Mouse (Mus musculus) MEL (cell line): Measurements from ENCODE around the gene Araf. TPM values are rescaled to one million over a fixed set of nuclear protein-coding genes. Genes with fewer than 3 reads are reported as not detected.
A peak's percentile ranks its signal among the peaks of the same experiment; 100 is the strongest.

Experiments
- DNase-seq: peaks from one replicate; pipeline ENCODE4 v3.0.0; 2011; ENCODE audit warnings: low read depth, low spot score
- H3K27ac ChIP-seq: 2 replicates; pipeline ENCODE4 v1.5.1; 2012; ENCODE audit warnings: low read depth, mild to moderate bottlenecking, control low read depth, low read length, moderate library complexity; ENCODE audit not compliant: control insufficient read depth
- H3K27me3 ChIP-seq, 2 experiments: fragments of 150-350 bp in 1 of 2; sonication (generic) in 1 of 2; 2 replicates each; pipeline ENCODE4 v1.6.1; 2012; ENCODE audit warnings: low read length in 2 of 2, mild to moderate bottlenecking in 2 of 2, improper control_type of control experiment in 1 of 2, moderate library complexity in 1 of 2; ENCODE audit not compliant: insufficient read depth in 2 of 2, control insufficient read depth in 1 of 2
- H3K36me3 ChIP-seq, 2 experiments: 2 replicates each; pipeline ENCODE4 v1.6.1; 2012 to 2014; ENCODE audit warnings: low read length in 2 of 2, improper control_type of control experiment in 1 of 2, inconsistent platforms in 1 of 2, mild to moderate bottlenecking in 1 of 2; ENCODE audit not compliant: insufficient read depth in 2 of 2, control insufficient read depth in 1 of 2
- H3K4me1 ChIP-seq, 2 experiments: fragments of 150-350 bp in 1 of 2; sonication (generic) in 1 of 2; 2 replicates each; pipeline ENCODE4 v1.6.1; 2012; ENCODE audit warnings: low read length in 2 of 2, improper control_type of control experiment in 1 of 2, mild to moderate bottlenecking in 1 of 2; ENCODE audit not compliant: insufficient read depth in 2 of 2, control insufficient read depth in 1 of 2
- H3K4me3 ChIP-seq, 2 experiments: fragments of 150-350 bp in 1 of 2; sonication (generic) in 1 of 2; 2 replicates each; pipeline ENCODE4 v1.5.1; 2012; ENCODE audit warnings: low read depth in 2 of 2, low read length in 2 of 2, mild to moderate bottlenecking in 2 of 2, moderate library complexity in 2 of 2, control low read depth in 1 of 2, improper control_type of control experiment in 1 of 2; ENCODE audit not compliant: control insufficient read depth in 1 of 2, insufficient read depth in 1 of 2
- H3K79me2 ChIP-seq: 2 replicates; pipeline ENCODE4 v1.6.1; 2012; ENCODE audit warnings: mild to moderate bottlenecking, low read length, moderate library complexity; ENCODE audit not compliant: control insufficient read depth, poor library complexity, insufficient read depth
- H3K9ac ChIP-seq: 2 replicates; pipeline ENCODE4 v1.6.1; 2012; ENCODE audit warnings: low read depth, mild to moderate bottlenecking, control low read depth, low read length, moderate library complexity; ENCODE audit not compliant: control insufficient read depth, poor library complexity, severe bottlenecking
- H3K9me3 ChIP-seq: fragments of 150-350 bp; sonication (generic); replicated peaks from 2 replicates; pipeline ENCODE4 v1.6.1; 2012; ENCODE audit warnings: mild to moderate bottlenecking, low read length, improper control_type of control experiment, moderate library complexity; ENCODE audit not compliant: insufficient read depth
- EP300 ChIP-seq, 2 experiments: IDR thresholded peaks; 2 replicates each; pipeline ENCODE4 v1.6.1; 2011; ENCODE audit warnings: improper control_type of control experiment in 2 of 2, low read length in 2 of 2, low read depth in 1 of 2, mild to moderate bottlenecking in 1 of 2
- MAZ ChIP-seq: IDR thresholded peaks from 2 replicates; pipeline ENCODE4 v1.6.1; 2012; ENCODE audit warnings: low read depth, mild to moderate bottlenecking, inconsistent platforms, low read length, improper control_type of control experiment
- MEF2A ChIP-seq: IDR thresholded peaks from 2 replicates; pipeline ENCODE4 v1.6.1; 2014; ENCODE audit warnings: low read depth, mild to moderate bottlenecking, inconsistent platforms, low read length, improper control_type of control experiment; ENCODE audit not compliant: poor library complexity, insufficient replicate concordance, severe bottlenecking; ENCODE audit errors: extremely low read depth
- MXI1 ChIP-seq: IDR thresholded peaks from 2 replicates; pipeline ENCODE4 v1.6.1; 2011; ENCODE audit warnings: mild to moderate bottlenecking, low read depth, low read length, improper control_type of control experiment
- NELFE ChIP-seq: IDR thresholded peaks from 2 replicates; pipeline ENCODE4 v1.6.1; 2011; ENCODE audit warnings: low read depth, low read length, improper control_type of control experiment
- POLR2A ChIP-seq, 2 experiments: IDR thresholded peaks; 2 replicates each; pipeline ENCODE4 v1.6.1; 2011 to 2012; ENCODE audit warnings: low read length in 2 of 2, mild to moderate bottlenecking in 2 of 2, control low read depth in 1 of 2, improper control_type of control experiment in 1 of 2, low read depth in 1 of 2, moderate library complexity in 1 of 2; ENCODE audit not compliant: control insufficient read depth in 1 of 2, insufficient read depth in 1 of 2, poor library complexity in 1 of 2
- TAL1 ChIP-seq: IDR thresholded peaks from 2 replicates; pipeline ENCODE4 v1.6.1; 2012; ENCODE audit warnings: mild to moderate bottlenecking, inconsistent platforms, low read length, moderate library complexity, mixed read lengths
- TBP ChIP-seq: IDR thresholded peaks from 2 replicates; pipeline ENCODE4 v1.8.0; 2011; ENCODE audit warnings: low read depth, low read length, improper control_type of control experiment
- TCF12 ChIP-seq: IDR thresholded peaks from 2 replicates; pipeline ENCODE4 v1.6.1; 2014; ENCODE audit warnings: low read depth, mild to moderate bottlenecking, inconsistent platforms, low read length, improper control_type of control experiment, moderate library complexity
- polyA plus RNA-seq, 2 experiments: library from polyadenylated mRNA; stranded (reverse) in 1 of 2; unstranded in 1 of 2; fragments of >175 nt in 1 of 2; fragments of >200 nt in 1 of 2; gene quantifications; 2 replicates each; pipeline versions ENCODE4 v1.2.1 to v1.2.4; 2012; ENCODE audit warnings: low replicate concordance in 2 of 2, low read depth in 1 of 2; ENCODE audit not compliant: insufficient read length in 2 of 2, insufficient read depth in 1 of 2, missing spikeins in 1 of 2
- total RNA-seq: library from RNA; depleted of rRNA; stranded (reverse); fragments of 300-350 nt; gene quantifications from 2 replicates; pipeline ENCODE4 v1.2.3, GENCODE M21; 2012

Gene Araf
- total and polyA plus RNA-seq, 3 experiments, result 115 to 236 (median 174) TPM

DNA sequence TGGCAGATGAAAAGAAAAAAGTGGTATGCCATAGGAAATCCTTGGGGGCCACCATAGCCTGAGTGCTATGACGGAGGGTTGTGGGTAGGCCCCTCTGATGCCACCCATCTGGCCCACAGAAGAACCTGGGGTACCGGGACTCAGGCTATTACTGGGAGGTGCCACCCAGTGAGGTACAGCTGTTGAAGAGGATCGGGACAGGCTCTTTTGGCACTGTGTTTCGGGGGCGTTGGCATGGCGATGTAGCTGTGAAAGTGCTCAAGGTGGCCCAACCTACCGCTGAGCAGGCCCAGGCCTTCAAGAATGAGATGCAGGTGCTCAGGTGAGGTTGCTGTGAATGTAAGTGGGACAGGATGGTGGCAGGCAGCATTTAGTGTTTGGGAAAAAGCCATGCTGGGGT is 56.2 kb downstream of the Araf start:
- TF ChIP-seq NELFE, result no peak
- Histone ChIP-seq H3K36me3 (peaks cover 16 to 19% of the 10 kb centered on the region in 2 experiments), H3K27ac (no peak overlapping the region), H3K9me3 (no peaks in the 10 kb centered on the region), H3K4me3 (no peak overlapping the region), H3K9ac (no peak overlapping the region), H3K27me3 (no peaks in the 10 kb centered on the region), H3K79me2 (peaks cover 12% of the 10 kb centered on the region), H3K4me1 (peaks cover 0 to 8% of the 10 kb centered on the region in 2 experiments; a peak in 3 of 4 replicates)
- DNase-seq, result no peak

DNA sequence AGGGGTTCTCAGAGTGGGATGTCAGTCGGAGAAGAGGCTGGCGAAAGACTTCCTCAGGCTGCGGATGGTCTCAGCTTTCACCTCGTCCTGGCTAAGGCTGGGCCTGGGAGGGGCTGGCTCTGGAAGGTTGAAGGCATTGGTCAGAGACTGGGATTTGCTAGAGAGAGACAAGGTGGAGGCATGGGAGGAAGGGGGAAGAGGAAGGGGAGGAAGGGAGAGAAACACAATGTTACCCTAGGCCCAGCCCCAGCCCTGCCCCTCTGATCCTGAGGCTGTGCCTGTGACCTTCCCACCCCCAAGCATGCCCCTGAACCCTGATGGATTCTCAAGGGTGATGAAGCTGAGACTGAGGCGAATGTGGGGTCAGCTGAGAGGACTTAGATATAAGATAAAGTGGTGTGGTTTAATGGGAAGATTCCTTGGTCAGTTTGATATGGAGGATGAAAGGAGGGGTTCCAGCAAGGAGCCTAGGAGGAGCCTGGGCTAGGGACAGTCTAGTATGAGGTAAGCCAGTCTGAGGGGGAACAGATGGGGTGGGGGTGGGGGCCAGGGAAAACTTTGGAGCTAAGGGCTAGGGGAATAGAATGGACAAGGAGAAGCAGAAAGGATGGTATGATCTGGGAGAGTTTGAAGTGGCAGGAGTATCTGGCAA is 64.0 kb downstream of the Araf start:
- H3K9me3 ChIP-seq, result no peaks in the 10 kb centered on the region
- no peaks in the 10 kb centered on the region for H3K27me3 ChIP-seq
- H3K36me3 ChIP-seq, result peaks cover 0 to 4% of the 10 kb centered on the region in 2 experiments; a peak in 1 of 4 replicates
- DNase-seq, result no peak
- H3K4me1 ChIP-seq, result no peaks in the 10 kb centered on the region
- no peak overlapping the region for H3K9ac ChIP-seq
- H3K27ac ChIP-seq, result no peak overlapping the region
- no peak for TF ChIP-seq TCF12
- 0 out of 4 replicates have a peak, but pooled peaks of 1 of the 2 experiments have one; percentile 21 for TF ChIP-seq POLR2A (IDR thresholded peaks at IDR 0.05; ENCODE audit: control insufficient read depth in 1 of 2, insufficient read depth in 1 of 2, low read depth in 1 of 2, low read length in 2 of 2, poor library complexity in 1 of 2)
- no peak for TF ChIP-seq TBP
- TF ChIP-seq, all 39 proteins: peak for 1
- Histone ChIP-seq H3K79me2 (no peaks in the 10 kb centered on the region), H3K4me3 (no peak overlapping the region)

DNA sequence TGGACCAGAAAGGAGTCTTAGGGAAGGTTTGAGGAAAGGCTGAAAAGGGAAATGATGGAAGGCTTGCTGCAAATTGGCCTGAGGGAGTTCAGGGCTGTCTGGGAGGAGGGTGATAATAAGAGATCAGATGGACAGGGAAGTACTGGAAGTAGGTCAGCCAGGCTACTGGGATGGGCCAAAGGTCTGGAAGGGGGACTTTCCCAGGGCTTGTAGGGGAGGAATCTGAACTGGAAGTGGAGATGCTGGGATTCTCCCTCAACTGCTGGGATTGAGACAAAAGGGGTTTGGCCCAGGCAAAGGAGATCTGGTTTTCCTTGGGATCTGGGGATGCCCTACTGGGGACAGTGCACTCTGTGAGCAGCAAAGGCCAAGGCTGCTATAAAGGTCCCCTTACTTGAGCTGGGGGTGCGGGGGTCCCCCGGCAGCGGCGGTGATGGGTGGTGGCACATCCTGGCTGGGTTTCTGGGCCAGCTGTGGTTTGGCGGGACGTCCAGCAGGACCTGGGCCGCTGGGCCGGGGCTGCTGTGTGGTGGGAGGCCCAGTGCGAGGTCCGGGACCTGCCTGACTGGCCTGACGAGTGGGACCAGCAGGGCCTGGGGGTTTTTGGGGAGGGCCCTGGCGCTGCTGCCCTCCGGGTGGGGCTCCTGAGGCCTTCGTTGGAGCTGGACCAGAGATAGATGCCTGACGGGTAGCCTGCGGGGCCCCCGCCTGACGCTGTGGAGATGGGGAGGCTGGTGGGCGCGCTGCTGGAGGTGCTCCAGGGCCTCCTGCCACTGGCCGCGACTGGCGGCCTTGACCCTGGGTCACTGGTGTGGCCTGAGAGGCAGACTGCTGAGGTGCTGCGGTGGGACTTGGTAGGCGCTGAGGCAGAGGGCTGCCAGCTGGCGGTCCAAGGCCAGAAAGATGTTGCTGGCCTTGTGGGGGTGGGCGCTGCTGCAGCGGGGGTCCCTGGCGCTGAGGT is 64.8 kb downstream of the Araf start:
- Histone ChIP-seq H3K36me3 (peaks cover 0 to 4% of the 10 kb centered on the region in 2 experiments; a peak in 1 of 4 replicates), H3K9ac (no peak overlapping the region), H3K4me1 (no peaks in the 10 kb centered on the region), H3K27me3 (no peaks in the 10 kb centered on the region), H3K27ac (no peak overlapping the region), H3K79me2 (no peaks in the 10 kb centered on the region), H3K9me3 (no peaks in the 10 kb centered on the region), H3K4me3 (no peak overlapping the region)
- no peak for DNase-seq
- TF ChIP-seq POLR2A (IDR thresholded peaks at IDR 0.05; ENCODE audit: control insufficient read depth in 1 of 2, insufficient read depth in 1 of 2, low read depth in 1 of 2, low read length in 2 of 2, poor library complexity in 1 of 2) (peak in 1 of 2 experiments; percentile 24; a peak in 1 of 4 replicates), MXI1 (no peak), TAL1 (no peak), EP300 (IDR thresholded peaks at IDR 0.05; ENCODE audit: low read depth in 1 of 2, low read length in 2 of 2) (no peak), MAZ (no peak), MEF2A (no peak)
- TF ChIP-seq, all 39 proteins: peak for 1
